Mouse (Mus musculus): ENCODE results near the gene Rbbp8nl. TPM values are rescaled to one million over a fixed set of nuclear protein-coding genes. Genes with fewer than 3 reads are reported as not detected.

The Rbbp8nl gene
- polyA plus RNA-seq, 1 experiment: not detected

- Histone ChIP-seq H3K27me3 (ENCODE audit: control insufficient read depth, insufficient read depth, insufficient read length) (no peaks in the 10 kb centered on the region), H3ac (ENCODE audit: control insufficient read depth, insufficient read length, low read depth) (no peak overlapping the region), H3K36me3 (ENCODE audit: control insufficient read depth, insufficient read depth) (no peaks in the 10 kb centered on the region), H3K79me2 (ENCODE audit: control insufficient read depth, insufficient read depth) (peaks cover 16% of the 10 kb centered on the region), H3K4me3 (ENCODE audit: insufficient read depth, poor library complexity, severe bottlenecking) (no peak overlapping the region), H3K79me3 (ENCODE audit: low read depth) (peaks cover 4% of the 10 kb centered on the region)
- TF ChIP-seq MAX (IDR thresholded peaks at IDR 0.05) (no peak), MYOD1 (IDR thresholded peaks at IDR 0.05; ENCODE audit: control insufficient read depth, insufficient read length, low read depth) (no peak), FOSL1 (IDR thresholded peaks at IDR 0.05; ENCODE audit: insufficient read depth, low read length, poor library complexity, severe bottlenecking) (no peak), CTCF (IDR thresholded peaks at IDR 0.05; ENCODE audit: control insufficient read depth, insufficient read depth, insufficient read length) (no peak), CEBPB (IDR thresholded peaks at IDR 0.05; ENCODE audit: low read depth) (no peak), USF1 (IDR thresholded peaks at IDR 0.05; ENCODE audit: low read depth) (no peak), MYOG (IDR thresholded peaks at IDR 0.05; ENCODE audit: control insufficient read depth, extremely low read depth, insufficient read length) (no peak)
Observed at GRCm38 (mm10) chr2:180251838-180252237, 37.8 kb downstream of the Rbbp8nl start.

- Histone ChIP-seq H3K79me3 (ENCODE audit: low read depth) (peaks cover 1% of the 10 kb centered on the region), H3ac (ENCODE audit: control insufficient read depth, insufficient read length, low read depth) (no peak overlapping the region), H3K79me2 (ENCODE audit: control insufficient read depth, insufficient read depth) (peaks cover 10% of the 10 kb centered on the region), H3K27me3 (ENCODE audit: control insufficient read depth, insufficient read depth, insufficient read length) (no peaks in the 10 kb centered on the region), H3K36me3 (ENCODE audit: control insufficient read depth, insufficient read depth) (no peaks in the 10 kb centered on the region), H3K4me3 (ENCODE audit: insufficient read depth, poor library complexity, severe bottlenecking) (no peak overlapping the region)
- no peak for TF ChIP-seq MYOG (IDR thresholded peaks at IDR 0.05; ENCODE audit: control insufficient read depth, extremely low read depth, insufficient read length)
- no peak for TF ChIP-seq MAX (IDR thresholded peaks at IDR 0.05)
- TF ChIP-seq USF1 (IDR thresholded peaks at IDR 0.05; ENCODE audit: low read depth): no peak
- peak; percentile 38 for TF ChIP-seq MYOD1 (IDR thresholded peaks at IDR 0.05; ENCODE audit: control insufficient read depth, insufficient read length, low read depth)
- TF ChIP-seq FOSL1 (IDR thresholded peaks at IDR 0.05; ENCODE audit: insufficient read depth, low read length, poor library complexity, severe bottlenecking): no peak
- TF ChIP-seq CEBPB (IDR thresholded peaks at IDR 0.05; ENCODE audit: low read depth): no peak
- TF ChIP-seq CTCF (IDR thresholded peaks at IDR 0.05; ENCODE audit: control insufficient read depth, insufficient read depth, insufficient read length): peak; percentile 79
Observed at GRCm38 (mm10) chr2:180250930-180251611, 38.6 kb downstream of the Rbbp8nl start.

DNA sequence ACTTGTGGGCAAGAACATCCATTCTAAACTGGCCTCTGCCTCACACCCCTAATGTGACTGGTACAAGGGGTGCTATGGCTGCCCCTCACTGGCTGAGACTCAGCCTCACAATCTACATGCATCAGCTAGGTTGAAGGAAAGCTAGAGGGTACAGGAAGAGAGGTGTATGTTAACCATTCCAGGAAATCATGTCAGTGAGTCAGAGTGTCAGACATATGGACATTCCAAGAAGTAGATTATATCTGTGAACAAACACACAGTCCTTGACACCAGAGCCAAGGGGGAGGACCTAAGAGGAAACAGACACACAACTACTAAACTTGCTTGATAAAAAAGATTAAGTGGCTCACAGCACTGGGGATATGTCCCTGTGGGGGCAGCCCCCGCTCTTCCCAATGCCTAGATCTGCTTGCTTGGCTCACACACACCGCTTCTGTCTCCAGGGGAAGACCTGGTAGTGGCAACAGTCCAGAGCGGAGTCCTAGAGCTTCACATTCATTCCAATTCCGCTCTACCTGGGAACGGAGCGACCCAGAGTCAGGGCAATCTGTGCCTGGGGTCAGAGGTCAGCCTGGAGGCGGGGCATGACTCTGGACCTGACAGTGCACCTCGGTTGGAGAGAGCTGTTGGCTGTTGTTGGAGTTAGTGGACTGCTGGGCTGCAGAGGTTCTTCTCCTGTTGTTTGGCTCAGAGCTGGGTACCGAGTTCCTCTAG lies 40.6 kb downstream of the Rbbp8nl start:
- no peak overlapping the region for H3K4me3 ChIP-seq (ENCODE audit: insufficient read depth, poor library complexity, severe bottlenecking)
- TF ChIP-seq MYOG (IDR thresholded peaks at IDR 0.05; ENCODE audit: control insufficient read depth, extremely low read depth, insufficient read length) (no peak), CEBPB (IDR thresholded peaks at IDR 0.05; ENCODE audit: low read depth) (no peak), CTCF (IDR thresholded peaks at IDR 0.05; ENCODE audit: control insufficient read depth, insufficient read depth, insufficient read length) (no peak)

GRCm38 (mm10) chr2:180247916-180248315 lies 41.8 kb downstream of the Rbbp8nl start:
- H3K36me3 ChIP-seq (ENCODE audit: control insufficient read depth, insufficient read depth): no peaks in the 10 kb centered on the region

More for the DNA sequence above, 40.6 kb downstream of the Rbbp8nl start:
- Histone ChIP-seq H3K27me3 (ENCODE audit: control insufficient read depth, insufficient read depth, insufficient read length) (no peaks in the 10 kb centered on the region), H3ac (ENCODE audit: control insufficient read depth, insufficient read length, low read depth) (no peak overlapping the region), H3K79me2 (ENCODE audit: control insufficient read depth, insufficient read depth) (no peaks in the 10 kb centered on the region), H3K79me3 (ENCODE audit: low read depth) (no peaks in the 10 kb centered on the region), H3K36me3 (ENCODE audit: control insufficient read depth, insufficient read depth) (no peaks in the 10 kb centered on the region)

DNA sequence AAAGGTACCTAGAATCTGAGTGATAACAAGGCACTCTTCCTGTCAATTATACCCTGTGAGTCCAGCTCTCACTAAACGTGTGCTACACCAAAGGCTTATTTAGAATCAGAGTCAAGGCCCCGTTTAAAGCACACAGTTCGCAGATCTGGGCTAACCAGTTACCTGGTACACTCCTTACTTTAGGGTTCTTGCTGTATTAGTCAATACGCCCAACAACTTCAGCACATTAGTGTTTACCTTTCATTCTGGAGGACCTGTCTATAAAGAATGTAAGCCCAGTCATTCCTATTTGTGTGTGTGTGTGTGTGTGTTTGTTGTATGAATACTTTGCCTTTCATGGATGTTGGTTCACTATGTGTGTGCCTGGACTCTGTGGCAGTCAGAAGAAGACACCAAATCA lies 46.6 kb downstream of the Rbbp8nl start:
- H3K4me3 ChIP-seq (ENCODE audit: insufficient read depth, poor library complexity, severe bottlenecking): no peak overlapping the region
- no peaks in the 10 kb centered on the region for H3K79me3 ChIP-seq (ENCODE audit: low read depth)
- TF ChIP-seq MAX (IDR thresholded peaks at IDR 0.05) (no peak), FOSL1 (IDR thresholded peaks at IDR 0.05; ENCODE audit: insufficient read depth, low read length, poor library complexity, severe bottlenecking) (no peak), MYOG (IDR thresholded peaks at IDR 0.05; ENCODE audit: control insufficient read depth, extremely low read depth, insufficient read length) (no peak), USF1 (IDR thresholded peaks at IDR 0.05; ENCODE audit: low read depth) (no peak), CTCF (IDR thresholded peaks at IDR 0.05; ENCODE audit: control insufficient read depth, insufficient read depth, insufficient read length) (no peak), MYOD1 (IDR thresholded peaks at IDR 0.05; ENCODE audit: control insufficient read depth, insufficient read length, low read depth) (no peak), CEBPB (IDR thresholded peaks at IDR 0.05; ENCODE audit: low read depth) (no peak)
- H3ac ChIP-seq (ENCODE audit: control insufficient read depth, insufficient read length, low read depth): no peak overlapping the region
- no peaks in the 10 kb centered on the region for H3K79me2 ChIP-seq (ENCODE audit: control insufficient read depth, insufficient read depth)
- H3K36me3 ChIP-seq (ENCODE audit: control insufficient read depth, insufficient read depth): no peaks in the 10 kb centered on the region
- no peaks in the 10 kb centered on the region for H3K27me3 ChIP-seq (ENCODE audit: control insufficient read depth, insufficient read depth, insufficient read length)

More at GRCm38 (mm10) chr2:180247916-180248315, 41.8 kb downstream of the Rbbp8nl start:
- TF ChIP-seq CEBPB (IDR thresholded peaks at IDR 0.05; ENCODE audit: low read depth) (no peak), CTCF (IDR thresholded peaks at IDR 0.05; ENCODE audit: control insufficient read depth, insufficient read depth, insufficient read length) (no peak), USF1 (IDR thresholded peaks at IDR 0.05; ENCODE audit: low read depth) (no peak), MYOD1 (IDR thresholded peaks at IDR 0.05; ENCODE audit: control insufficient read depth, insufficient read length, low read depth) (no peak), MYOG (IDR thresholded peaks at IDR 0.05; ENCODE audit: control insufficient read depth, extremely low read depth, insufficient read length) (no peak), MAX (IDR thresholded peaks at IDR 0.05) (no peak), FOSL1 (IDR thresholded peaks at IDR 0.05; ENCODE audit: insufficient read depth, low read length, poor library complexity, severe bottlenecking) (no peak)
- Histone ChIP-seq H3ac (ENCODE audit: control insufficient read depth, insufficient read length, low read depth) (no peak overlapping the region), H3K4me3 (ENCODE audit: insufficient read depth, poor library complexity, severe bottlenecking) (no peak overlapping the region), H3K79me2 (ENCODE audit: control insufficient read depth, insufficient read depth) (no peaks in the 10 kb centered on the region), H3K79me3 (ENCODE audit: low read depth) (no peaks in the 10 kb centered on the region), H3K27me3 (ENCODE audit: control insufficient read depth, insufficient read depth, insufficient read length) (no peaks in the 10 kb centered on the region)
